Mouse (Mus musculus): ENCODE data around the gene Olfr281.

The Olfr281 gene

DNA sequence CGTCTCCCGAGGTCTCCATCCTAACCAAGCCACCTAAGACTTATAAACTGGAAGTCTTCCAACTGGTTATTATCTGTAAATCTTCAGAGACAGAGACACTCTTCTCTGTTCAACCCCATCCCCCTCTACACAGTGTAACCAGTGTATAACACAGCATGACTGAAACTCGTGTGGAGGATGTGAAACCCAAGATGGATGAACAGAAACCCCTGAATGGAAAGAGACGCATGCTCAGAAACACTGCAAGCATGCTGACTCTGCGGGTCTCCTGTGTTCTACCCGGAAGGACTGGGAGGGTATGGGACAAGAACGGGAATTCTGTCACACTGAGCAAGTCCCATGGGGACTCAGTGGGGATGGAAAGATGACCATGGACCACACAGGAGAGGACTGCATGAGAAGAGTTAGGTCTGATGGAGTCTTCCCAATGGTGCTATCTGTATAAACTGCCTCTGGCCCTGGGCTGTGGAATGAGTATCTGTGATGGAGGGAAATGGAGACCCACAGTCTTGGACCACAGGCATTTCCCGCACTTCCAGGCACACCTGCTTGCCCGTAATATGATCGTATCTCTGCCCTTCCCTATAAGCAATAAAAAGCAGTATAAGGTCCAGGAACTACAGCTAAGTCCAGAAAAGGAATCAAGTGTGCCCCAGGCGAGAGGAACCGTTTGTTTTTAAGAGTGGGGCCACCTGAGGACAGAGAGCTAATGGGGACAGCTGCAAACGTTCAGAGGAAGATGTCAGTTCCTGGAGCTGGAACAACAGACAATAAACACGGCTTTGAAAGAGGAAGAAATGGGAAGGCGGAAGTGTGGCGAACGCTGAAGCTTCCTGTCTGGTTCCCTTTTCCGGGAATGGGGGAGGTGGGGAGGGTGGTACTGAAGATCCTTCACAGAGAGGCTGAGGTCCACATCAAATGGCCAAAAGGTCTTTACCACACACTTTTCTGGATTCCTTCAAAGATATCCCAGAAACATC is 31.8 kb downstream of the Olfr281 start:
- DNase-seq (ENCODE audit: low spot score), result no peak

DNA sequence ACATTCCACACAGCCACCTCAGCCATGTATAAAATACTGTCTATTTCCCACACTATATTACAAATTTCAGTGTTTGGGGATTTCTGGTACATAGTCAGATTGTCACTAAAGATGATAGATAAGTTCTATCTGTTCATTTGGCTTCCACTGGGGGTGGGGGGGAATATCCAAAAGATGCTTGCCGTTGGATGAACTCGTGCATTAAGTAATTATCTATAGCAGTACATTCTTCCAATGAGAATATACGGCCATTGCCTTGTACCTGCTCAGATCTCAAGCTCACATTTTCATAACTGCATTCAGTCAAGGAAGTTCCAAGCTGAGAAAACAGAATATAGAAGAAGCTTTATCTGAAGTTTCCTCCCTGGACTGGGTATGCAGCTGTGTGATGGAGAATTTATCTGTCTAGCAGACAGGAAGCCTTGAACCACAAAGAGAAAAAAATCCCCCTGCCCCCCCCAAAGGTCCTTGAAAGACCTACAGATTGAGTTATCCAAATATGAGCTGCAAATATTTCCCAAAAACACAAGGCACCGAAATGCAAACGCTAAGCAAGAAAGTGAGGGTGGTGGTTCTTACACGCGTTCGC is 34.1 kb downstream of the Olfr281 start:
- DNase-seq (ENCODE audit: low spot score), result no peak

DNA sequence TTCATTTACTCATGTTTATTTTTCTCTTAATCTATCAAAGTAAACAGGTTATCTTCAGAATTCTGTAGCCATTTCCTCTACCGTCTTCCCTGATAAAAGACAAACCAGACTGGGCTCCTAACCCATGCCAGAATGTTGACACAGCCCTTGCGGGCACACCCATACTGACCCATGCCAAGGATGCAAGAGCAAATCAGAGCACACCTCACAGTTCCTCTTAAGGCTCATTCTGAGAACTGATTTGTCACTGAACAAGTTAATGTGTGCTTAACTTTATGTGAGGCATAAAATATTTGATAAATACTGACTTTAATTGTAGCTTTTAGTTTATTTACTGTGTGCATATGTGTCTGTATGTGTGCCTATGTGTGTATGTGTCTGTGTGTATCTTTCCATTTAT is 38.9 kb downstream of the Olfr281 start:
- no peak for DNase-seq (ENCODE audit: low spot score)

DNA sequence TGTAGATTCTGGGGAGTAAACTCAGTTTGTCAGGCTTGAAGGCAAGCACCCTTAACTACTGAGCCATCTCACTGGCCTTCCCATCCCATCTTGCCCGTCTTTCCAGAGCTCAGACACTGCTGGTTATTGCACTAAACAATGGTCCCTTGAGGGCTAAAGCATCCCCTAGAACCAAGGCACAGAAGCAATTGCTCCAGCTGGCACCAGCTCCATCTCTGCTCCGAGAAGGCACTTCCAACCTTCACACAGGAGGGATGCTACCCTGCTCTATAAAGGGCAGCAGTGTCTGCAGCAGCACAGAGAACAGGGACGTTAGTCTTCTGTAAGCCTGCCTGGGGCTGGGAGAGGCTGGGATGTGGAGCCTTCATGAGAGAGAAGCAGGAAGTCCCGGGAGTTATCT is 39.7 kb downstream of the Olfr281 start, which contains the start of gene Olfr279:
Olfr279 (plus strand) TSS at position 301 of the 400 bp plus-strand sequence.
- DNase-seq (ENCODE audit: low spot score), result no peak

DNA sequence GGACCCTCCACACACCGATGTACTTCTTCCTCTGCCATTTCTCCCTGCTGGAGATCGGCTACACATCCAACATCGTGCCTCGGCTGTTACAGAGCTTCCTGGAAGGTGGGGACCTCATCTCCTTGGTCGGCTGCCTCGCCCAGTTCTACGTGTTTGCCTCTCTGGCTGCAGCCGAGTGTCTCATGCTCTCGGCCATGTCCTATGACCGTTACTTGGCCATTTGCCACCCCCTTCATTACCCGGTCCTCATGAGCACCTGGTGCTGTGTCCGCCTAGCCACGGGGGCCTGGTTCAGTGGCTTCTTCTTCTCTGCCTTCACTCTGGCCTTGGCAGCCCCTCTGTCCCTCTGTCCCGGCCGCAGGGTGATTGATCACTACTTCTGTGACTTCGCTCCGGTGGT is 45.2 kb downstream of the Olfr281 start:
- no peak for DNase-seq (ENCODE audit: low spot score)

DNA sequence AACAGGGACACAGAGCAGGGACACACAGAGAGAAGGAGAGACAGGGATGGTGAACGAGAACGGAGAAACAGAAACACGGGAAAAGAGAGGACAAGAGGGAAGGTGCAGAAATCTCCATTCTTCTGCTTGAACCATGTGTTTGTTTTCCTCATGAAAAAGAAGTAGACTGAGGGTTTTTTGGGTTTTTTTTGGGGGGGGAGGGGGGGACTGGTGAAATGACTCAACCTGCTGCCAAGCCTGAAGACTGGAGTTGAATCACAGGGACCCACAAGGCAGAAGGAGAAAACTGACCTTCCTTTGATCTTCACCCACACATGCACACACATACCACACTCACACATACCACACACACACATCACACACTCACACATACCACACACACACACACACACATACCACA is 50.9 kb downstream of the Olfr281 start:
- DNase-seq (ENCODE audit: low spot score), result no peak

DNA sequence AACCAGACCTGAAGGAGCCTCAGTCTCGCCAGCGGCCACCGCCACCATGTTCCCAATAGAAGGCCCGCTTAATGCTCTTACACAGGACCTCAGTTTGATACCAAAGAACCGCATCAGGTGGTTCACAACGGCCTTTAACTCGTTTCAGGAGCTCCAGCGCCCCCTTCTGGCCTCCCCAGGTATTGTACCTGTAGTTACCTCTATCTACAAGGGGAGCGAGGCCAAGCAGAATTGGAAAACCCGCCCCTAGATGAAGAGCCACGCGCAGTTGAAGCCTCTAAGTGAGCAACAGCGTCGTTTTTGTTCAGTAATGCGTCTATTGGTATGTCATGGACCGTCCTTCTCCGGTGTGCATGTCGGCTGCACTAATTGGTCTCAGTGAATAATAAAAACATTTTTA is 52.1 kb downstream of the Olfr281 start:
- peak; percentile 74 for DNase-seq (ENCODE audit: low spot score)

DNA sequence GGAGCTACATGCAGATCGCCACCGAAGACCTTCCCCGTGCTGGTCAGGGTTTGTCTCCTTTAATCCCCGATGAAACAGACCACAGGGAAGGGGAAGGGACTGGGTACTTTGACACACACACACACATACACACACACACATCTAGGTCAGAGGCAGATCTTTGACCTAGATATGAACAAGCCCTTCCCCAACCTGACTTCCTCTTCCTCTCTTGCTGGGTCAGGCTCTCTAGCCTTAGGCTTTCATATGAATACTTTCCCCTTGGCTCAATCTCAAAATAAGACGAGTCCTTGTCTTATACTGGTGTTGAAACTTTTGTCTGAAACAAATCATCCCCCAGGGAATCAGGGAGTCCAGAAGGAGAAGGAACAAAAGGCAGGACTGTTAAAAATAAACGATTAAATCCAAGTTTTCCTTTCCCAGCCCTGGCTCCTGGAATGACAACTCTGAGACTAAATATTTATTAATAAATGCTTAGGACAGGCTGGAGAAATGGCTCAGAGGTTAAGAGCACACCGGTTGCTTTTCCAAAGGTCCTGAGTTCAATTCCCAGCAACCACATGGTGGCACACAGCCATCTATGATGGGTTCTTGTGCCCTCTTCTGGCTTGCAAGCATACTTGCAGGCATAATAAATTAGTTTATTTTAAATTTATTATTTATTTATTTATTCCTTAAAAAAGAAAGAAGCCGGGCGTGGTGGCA is 54.0 kb downstream of the Olfr281 start:
- DNase-seq (ENCODE audit: low spot score), result no peak

DNA sequence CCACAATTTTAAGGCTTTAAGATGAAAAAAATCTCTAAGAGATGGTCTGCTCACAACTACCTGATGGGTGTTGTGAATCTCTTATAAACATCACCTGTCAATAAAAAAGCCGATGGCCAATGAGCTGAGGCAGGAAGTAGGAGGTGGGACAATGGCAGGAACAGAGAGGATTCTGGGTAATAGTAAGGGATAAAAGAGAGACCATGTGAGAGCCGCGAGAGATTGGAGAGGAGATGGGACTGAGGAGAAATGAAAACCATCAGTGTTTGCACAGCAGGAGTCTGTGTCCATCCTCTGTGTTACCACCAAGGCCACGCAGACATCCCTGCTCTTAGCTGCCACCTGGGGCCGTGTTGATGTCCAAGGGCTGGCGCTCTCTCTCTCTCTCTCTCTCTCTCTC is 54.9 kb downstream of the Olfr281 start:
- DNase-seq (ENCODE audit: low spot score), result no peak

DNA sequence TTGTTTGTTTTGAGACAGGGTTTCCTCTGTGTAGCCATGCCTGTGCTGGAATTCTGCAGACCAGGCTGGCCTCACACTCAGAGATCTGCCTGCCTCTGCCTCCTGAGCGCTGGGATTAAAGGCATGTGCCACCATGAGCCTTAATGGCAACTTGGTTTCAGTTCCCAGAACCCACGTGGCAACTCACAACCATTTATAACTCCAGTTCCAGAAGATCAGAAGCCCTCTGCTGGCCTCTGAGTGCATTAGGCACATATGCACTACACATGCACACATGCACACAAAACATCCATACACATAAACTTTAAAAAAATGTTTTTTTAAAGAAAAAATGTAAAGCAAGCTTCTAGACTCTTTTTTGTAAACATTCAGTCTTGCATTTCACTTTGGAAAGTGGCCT is 57.0 kb downstream of the Olfr281 start:
- no peak for DNase-seq (ENCODE audit: low spot score)
